13 mouse cellular contexts compared by ENCODE assay signal in the genomic region with DNA sequence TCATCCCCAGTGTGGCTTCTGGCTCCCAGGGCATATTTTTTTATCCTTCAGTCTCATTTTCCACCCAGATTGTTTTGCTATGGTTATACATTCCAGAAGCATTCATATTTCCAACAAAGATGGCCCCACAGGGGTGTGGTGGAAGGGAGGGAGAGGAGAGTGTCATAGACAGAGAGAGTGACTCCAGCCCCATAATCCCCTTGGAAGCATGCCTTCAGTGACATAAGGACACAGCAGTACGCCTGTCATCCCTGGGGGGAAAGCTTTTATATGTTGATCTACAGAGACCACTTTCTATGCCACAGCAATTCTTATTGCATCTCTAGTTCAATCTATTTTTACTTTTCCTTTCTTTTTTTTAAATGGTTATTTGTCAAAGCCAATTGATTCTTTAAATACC.
A peak's percentile ranks its signal among the peaks of the same experiment; 100 is the strongest.
DNase-seq lines count a peak whose midpoint lies in the region.
"Had no signal": no experiment of that assay in that cellular context is flagged by ENCODE, and none has a peak within 500 bp of the region (broad histone marks: within the 10 kb centered on the region; RNA-seq: fewer than 3 reads in every experiment).

No protein-coding gene starts in this region.

- intact Hi-C loops in left cerebral cortex, postnatal 4 days (cut with DNase I): no loop called here

- peak; percentile 38 for DNase-seq in cerebellum, adult 9-10 months
- DNase-seq in cerebellum, adult 11 months: no peak
- DNase-seq in left cerebral cortex, postnatal 4 days: peak; percentile 13
- no peak for DNase-seq in left cerebral cortex, adult 8-10 months (ENCODE audit: low spot score in 2 of 2)
- DNase-seq in cerebellum, postnatal 10 days: peak; percentile 56 to 68
- DNase-seq in urinary bladder, postnatal 14 days (ENCODE audit: low spot score): no peak
- no peak for DNase-seq in embryo, embryonic 10.5 days (ENCODE audit: low spot score)
- DNase-seq: adrenal gland, postnatal 14 days; embryo, embryonic 11 days; gastrocnemius, postnatal 14 days; heart, adult 2 months; heart, postnatal 14 days; kidney, adult 2 months had no signal

Comparison
In these comparisons a context has a peak if more than half of its experiments do, and no peak if none do; other contexts are left out.
1. DNase-seq: peak in cerebellum, adult 9-10 months (single experiment), left cerebral cortex, postnatal 4 days (single experiment) and cerebellum, postnatal 10 days (2 of 2); none in cerebellum, adult 11 months (single experiment), left cerebral cortex, adult 8-10 months (0 of 2), urinary bladder, postnatal 14 days (single experiment) and embryo, embryonic 10.5 days (single experiment).